Comparison of ENCODE assay signal across 30 mouse cellular contexts in the genomic region with DNA sequence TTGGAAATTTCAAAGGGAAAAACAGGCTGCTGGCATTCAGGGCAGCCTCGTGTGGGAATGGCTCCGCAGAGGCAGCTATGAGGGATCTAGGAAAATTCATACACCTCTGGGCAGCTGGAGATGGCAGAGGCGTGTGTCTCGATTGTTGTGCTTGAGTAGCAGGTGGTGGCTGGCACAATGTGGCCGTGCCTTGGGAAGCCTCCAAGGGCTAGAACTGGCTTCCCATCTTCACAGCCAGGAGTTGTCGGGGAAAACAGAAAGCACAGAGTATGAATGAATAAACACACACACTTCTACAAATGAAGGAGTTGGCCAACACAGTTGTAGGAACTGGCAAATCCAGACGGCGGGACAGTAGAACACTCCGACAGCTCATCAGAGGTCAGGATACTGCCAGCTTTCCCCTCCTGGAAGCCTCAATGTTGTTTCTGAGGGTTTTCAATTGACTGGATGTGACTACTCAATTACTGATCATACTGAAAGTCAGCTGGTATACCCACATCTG. TPM values are rescaled to one million over a fixed set of nuclear protein-coding genes. Genes with fewer than 3 reads are reported as not detected.
DNase-seq lines count a peak whose midpoint lies in the region; ATAC-seq and TF ChIP-seq lines count a peak whose summit lies in the region.
"Had no signal": no experiment of that assay in that cellular context is flagged by ENCODE, and none has a peak within 500 bp of the region (broad histone marks: within the 10 kb centered on the region; RNA-seq: fewer than 3 reads in every experiment).

No protein-coding gene starts in this region.

- H3K9me3 ChIP-seq in forebrain, postnatal 0 days (ENCODE audit: low read length), result no peaks in the 10 kb centered on the region
- no peaks in the 10 kb centered on the region for H3K9me3 ChIP-seq in forebrain, embryonic 13.5 days (replicated peaks)
- no peaks in the 10 kb centered on the region for H3K9me3 ChIP-seq in heart, embryonic 12.5 days (replicated peaks)
- H3K9me3 ChIP-seq: embryonic facial prominence, embryonic 10.5 days; embryonic facial prominence, embryonic 15.5 days; forebrain, embryonic 12.5 days; G1E; limb, embryonic 12.5 days; liver, embryonic 15.5 days; midbrain, embryonic 10.5 days; midbrain, embryonic 15.5 days; neural tube, embryonic 13.5 days had no signal

- H3K4me3 ChIP-seq in forebrain, postnatal 0 days (ENCODE audit: low read depth, low read length), result no peak overlapping the region
- H3K4me3 ChIP-seq in forebrain, embryonic 13.5 days, result no peak overlapping the region
- H3K4me3 ChIP-seq in heart, embryonic 12.5 days, result no peak overlapping the region
- H3K4me3 ChIP-seq: embryonic facial prominence, embryonic 10.5 days; embryonic facial prominence, embryonic 15.5 days; forebrain, embryonic 12.5 days; gastrocnemius, adult 2 months; limb, embryonic 12.5 days; liver, embryonic 15.5 days; midbrain, embryonic 10.5 days; midbrain, embryonic 15.5 days; neural tube, embryonic 13.5 days had no signal

- no peak for DNase-seq in forebrain, postnatal 0 days
- DNase-seq in heart, postnatal 36 days, result no peak
- peak; percentile 64 for DNase-seq in left cerebral cortex, postnatal 4 days
- no peak for DNase-seq in left cerebral cortex, adult 11 months (ENCODE audit: low spot score)
- DNase-seq in MN1 (ENCODE audit: low spot score), result no peak
- DNase-seq: adrenal gland, postnatal 14 days; cerebellum, adult 11-12 months; gastrocnemius, adult 2 months; gastrocnemius, postnatal 36 days; kidney, adult 11 months; kidney, postnatal 14 days; layer of hippocampus, adult 9-11 months; lung, embryonic 14.5 days; lung, postnatal 14 days; right cerebral cortex, postnatal 4 days; thymus, adult 18-20 months; thymus, postnatal 25 days had no signal

- peaks cover 9% of the 10 kb centered on the region; the same call in 1 of the 2 replicates for H3K4me1 ChIP-seq in forebrain, postnatal 0 days (ENCODE audit: insufficient read depth)
- 0 out of 2 replicates have a peak, but pooled peaks cover 4% of the 10 kb centered on the region for H3K4me1 ChIP-seq in forebrain, embryonic 13.5 days
- peaks cover 46% of the 10 kb centered on the region for H3K4me1 ChIP-seq in heart, embryonic 12.5 days (replicated peaks)
- H3K4me1 ChIP-seq: liver, embryonic 15.5 days had no signal

- no peak overlapping the region for H3K27ac ChIP-seq in forebrain, postnatal 0 days (ENCODE audit: low read depth, low read length)
- no peak overlapping the region for H3K27ac ChIP-seq in forebrain, embryonic 13.5 days
- H3K27ac ChIP-seq in heart, embryonic 12.5 days (ENCODE audit: poor library complexity, severe bottlenecking), result peak overlapping the region; percentile 92; the same call in 1 of the 2 replicates
- H3K27ac ChIP-seq: embryonic facial prominence, embryonic 10.5 days; embryonic facial prominence, embryonic 15.5 days; forebrain, embryonic 12.5 days; gastrocnemius, adult 2 months; hindbrain, embryonic 14.5 days; limb, embryonic 12.5 days; liver, embryonic 15.5 days; midbrain, embryonic 10.5 days; midbrain, embryonic 15.5 days; neural tube, embryonic 13.5 days had no signal

- H3K4me2 ChIP-seq in forebrain, postnatal 0 days (ENCODE audit: low read depth), result no peak overlapping the region
- H3K4me2 ChIP-seq in forebrain, embryonic 13.5 days, result no peak overlapping the region
- H3K4me2 ChIP-seq in heart, embryonic 12.5 days, result peak overlapping the region; percentile 31; the same call in 1 of the 2 replicates
- H3K4me2 ChIP-seq: embryonic facial prominence, embryonic 15.5 days; forebrain, embryonic 12.5 days; hindbrain, embryonic 14.5 days; limb, embryonic 12.5 days; liver, embryonic 15.5 days; lung, embryonic 14.5 days; midbrain, embryonic 15.5 days; neural tube, embryonic 13.5 days had no signal

- intact Hi-C loops in heart, postnatal 36 days (cut with DNase I), result no loop called here
- intact Hi-C loops in left cerebral cortex, postnatal 4 days (cut with DNase I), result no loop called here

- TF ChIP-seq CTCF in forebrain, postnatal 0 days (IDR thresholded peaks at IDR 0.05; ENCODE audit: low read depth), result no peak

- H3K9ac ChIP-seq in forebrain, postnatal 0 days, result no peak overlapping the region
- H3K9ac ChIP-seq in forebrain, embryonic 13.5 days, result no peak overlapping the region
- H3K9ac ChIP-seq in heart, embryonic 12.5 days, result 0 out of 2 replicates have a peak overlapping the region, but pooled peaks have one; percentile 5
- H3K9ac ChIP-seq: embryonic facial prominence, embryonic 15.5 days; forebrain, embryonic 12.5 days; hindbrain, embryonic 14.5 days; limb, embryonic 12.5 days; liver, embryonic 15.5 days; lung, embryonic 14.5 days; midbrain, embryonic 15.5 days; neural tube, embryonic 13.5 days had no signal

- 0 out of 2 replicates have a peak, but pooled peaks have one; percentile 10 for ATAC-seq in forebrain, postnatal 0 days
- ATAC-seq in forebrain, embryonic 13.5 days, result no peak
- no peak for ATAC-seq in heart, embryonic 12.5 days (ENCODE audit: insufficient number of reproducible peaks, low FRiP score)
- ATAC-seq: inflammation-experienced regulatory T-cells, adult 6 months; midbrain, embryonic 15.5 days had no signal

- WGBS in forebrain, postnatal 0 days, result 57% methylated on average over 9 of the region's 9 CpGs
- 86% methylated on average over 9 of the region's 9 CpGs for WGBS in forebrain, embryonic 13.5 days
- 80% methylated on average over 9 of the region's 9 CpGs for WGBS in heart, embryonic 12.5 days

- H3K36me3 ChIP-seq in forebrain, postnatal 0 days (ENCODE audit: insufficient read depth), result no peaks in the 10 kb centered on the region
- H3K36me3 ChIP-seq in forebrain, embryonic 13.5 days (ENCODE audit: poor library complexity, severe bottlenecking), result no peaks in the 10 kb centered on the region
- H3K36me3 ChIP-seq in heart, embryonic 12.5 days, result no peaks in the 10 kb centered on the region
- H3K36me3 ChIP-seq: embryonic facial prominence, embryonic 10.5 days; embryonic facial prominence, embryonic 15.5 days; forebrain, embryonic 12.5 days; G1E; limb, embryonic 12.5 days; liver, embryonic 15.5 days; midbrain, embryonic 10.5 days; midbrain, embryonic 15.5 days; neural tube, embryonic 13.5 days had no signal

- H3K27me3 ChIP-seq in forebrain, postnatal 0 days (ENCODE audit: insufficient read depth, low read length), result no peaks in the 10 kb centered on the region
- H3K27me3 ChIP-seq in forebrain, embryonic 13.5 days, result peaks cover 15% of the 10 kb centered on the region
- peaks cover 14% of the 10 kb centered on the region for H3K27me3 ChIP-seq in heart, embryonic 12.5 days (replicated peaks)
- H3K27me3 ChIP-seq: midbrain, embryonic 15.5 days had no signal

RNA-seq across cellular contexts. Expression of a gene that starts 6.4 kb away (rescaled TPM):
- 15.0 and 29.2 TPM in 2 replicates for total RNA-seq in forebrain, postnatal 0 days (2014; rRNA removed)
- polyA plus RNA-seq in forebrain, postnatal 0 days (2015; fragmentation: Nextera tagmentation; extraction: Ambion mirVana), result 11.4 and 11.7 TPM in 2 replicates
- 3.7 and 3.8 TPM in 2 replicates for polyA plus RNA-seq in forebrain, embryonic 13.5 days (2015; fragmentation: Nextera tagmentation; extraction: Ambion mirVana)
- polyA plus RNA-seq in heart, embryonic 12.5 days (2016; fragmentation: Nextera tagmentation; extraction: Ambion mirVana), result 5.3 and 5.4 TPM in 2 replicates
- under 1 TPM; 0.35 to 0.36 TPM for total RNA-seq in heart, postnatal 36 days (2021)
- total RNA-seq in left cerebral cortex, postnatal 4 days (2021), result 10 to 100 TPM; 18.3 to 19.2 TPM
- total RNA-seq: gastrocnemius, adult 2 months had no signal
- polyA plus RNA-seq: G1E had no signal

RNA-seq across cellular contexts. Expression of a gene that starts 30.8 kb away (rescaled TPM):
- total RNA-seq in forebrain, postnatal 0 days (2014; rRNA removed), result 328 and 431 TPM in 2 replicates
- polyA plus RNA-seq in forebrain, postnatal 0 days (2015; fragmentation: Nextera tagmentation; extraction: Ambion mirVana), result 803 and 955 TPM in 2 replicates
- 2,330 and 2,378 TPM in 2 replicates for polyA plus RNA-seq in forebrain, embryonic 13.5 days (2015; fragmentation: Nextera tagmentation; extraction: Ambion mirVana)
- 1,461 and 1,470 TPM in 2 replicates for polyA plus RNA-seq in heart, embryonic 12.5 days (2016; fragmentation: Nextera tagmentation; extraction: Ambion mirVana)
- 100 to 1,000 TPM; 408 to 439 TPM for total RNA-seq in heart, postnatal 36 days (2021)
- total RNA-seq in left cerebral cortex, postnatal 4 days (2021), result 100 to 1,000 TPM; 795 to 816 TPM

RNA-seq across cellular contexts. Expression of a gene that starts 31.3 kb away (rescaled TPM):
- 213 and 227 TPM in 2 replicates for total RNA-seq in forebrain, postnatal 0 days (2014; rRNA removed)
- 514 and 653 TPM in 2 replicates for polyA plus RNA-seq in forebrain, postnatal 0 days (2015; fragmentation: Nextera tagmentation; extraction: Ambion mirVana)
- 732 and 791 TPM in 2 replicates for polyA plus RNA-seq in forebrain, embryonic 13.5 days (2015; fragmentation: Nextera tagmentation; extraction: Ambion mirVana)
- polyA plus RNA-seq in heart, embryonic 12.5 days (2016; fragmentation: Nextera tagmentation; extraction: Ambion mirVana), result 372 and 391 TPM in 2 replicates
- total RNA-seq in heart, postnatal 36 days (2021), result 10 to 100 TPM; 61.7 to 69.7 TPM
- 100 to 1,000 TPM; 209 to 222 TPM for total RNA-seq in left cerebral cortex, postnatal 4 days (2021)

Comparison
In these comparisons a context has a peak if more than half of its experiments do, and no peak if none do; other contexts are left out.
1. RNA of a gene that starts 6.4 kb away (total RNA-seq): 18.3 to 19.2 TPM in left cerebral cortex, postnatal 4 days and 15.0 to 29.2 TPM in forebrain, postnatal 0 days; 0.35 to 0.36 TPM in heart, postnatal 36 days; every median in the first group is over 10 times any median in the second.